Mouse (Mus musculus) intestine, embryonic 16.5 days (tissue): ENCODE data around the gene Stip1. TPM values are rescaled to one million over a fixed set of nuclear protein-coding genes. Genes with fewer than 3 reads are reported as not detected.

Experiments used
- ATAC-seq: fragments of 200-750 bp; cut with Nextera tagmentation; 2 replicates; pipeline ENCODE4 v1.8.0; 2017; ENCODE audit warnings: moderate TSS enrichment, moderate library complexity
- H3K27ac ChIP-seq: fragments of 300-500 bp; sonication (generic); 2 replicates; pipeline ENCODE4 v1.5.1; 2014; ENCODE audit warnings: mild to moderate bottlenecking, low read length
- H3K27me3 ChIP-seq: fragments of 300-500 bp; sonication (generic); replicated peaks from 2 replicates; pipeline ENCODE4 v1.6.1; 2014; ENCODE audit warnings: low read length, control low read depth, mixed read lengths; ENCODE audit not compliant: control insufficient read depth, insufficient read depth
- H3K36me3 ChIP-seq: fragments of 300-500 bp; sonication (generic); 2 replicates; pipeline ENCODE4 v1.6.1; 2014; ENCODE audit warnings: low read length, control low read depth; ENCODE audit not compliant: control insufficient read depth, insufficient read depth
- H3K4me1 ChIP-seq: fragments of 300-500 bp; sonication (generic); 2 replicates; pipeline ENCODE4 v1.6.1; 2014; ENCODE audit warnings: low read length, control low read depth, mixed read lengths; ENCODE audit not compliant: control insufficient read depth, insufficient read depth
- H3K4me2 ChIP-seq: fragments of 300-500 bp; sonication (generic); 2 replicates; pipeline ENCODE4 v1.6.1; 2014; ENCODE audit warnings: low read depth, low read length, control low read depth
- H3K4me3 ChIP-seq: fragments of 300-500 bp; sonication (generic); 2 replicates; pipeline ENCODE4 v1.5.1; 2014; ENCODE audit warnings: mild to moderate bottlenecking, low read length
- H3K9ac ChIP-seq: fragments of 300-500 bp; sonication (generic); 2 replicates; pipeline ENCODE4 v1.6.1; 2014; ENCODE audit warnings: low read depth, low read length
- H3K9me3 ChIP-seq: fragments of 300-500 bp; sonication (generic); 2 replicates; pipeline ENCODE4 v1.6.1; 2016; ENCODE audit warnings: low read length, control low read depth; ENCODE audit not compliant: control insufficient read depth
- WGBS: fragments of 180-500 bp; shearing (Covaris S2); extraction: QIAGEN DNeasy Blood & Tissue Kit; methylation state at CpG from one replicate; pipeline ENCODE4 v1.1.7; 2014; 5-methylcytosine and 5-hydroxymethylcytosine counted together
- polyA plus RNA-seq: library from polyadenylated mRNA; unstranded; fragments of >200 nt; fragmentation: Nextera tagmentation; extraction: Ambion mirVana; gene quantifications from 2 replicates; pipeline ENCODE4 v1.2.1, GENCODE M21; 2015

Gene Stip1
- polyA plus RNA-seq, 1 experiment from 2014 or later = 208 TPM

- Histone ChIP-seq H3K4me2 (no peak overlapping the region), H3K4me3 (no peak overlapping the region), H3K36me3 (peaks cover 7% of the 10 kb centered on the region), H3K27me3 (no peaks in the 10 kb centered on the region), H3K9me3 (no peaks in the 10 kb centered on the region), H3K4me1 (peaks cover 23% of the 10 kb centered on the region), H3K9ac (no peak overlapping the region), H3K27ac (peak overlapping the region; percentile 12; the same call in 1 of the 2 replicates)
- ATAC-seq = peak; percentile 64
- WGBS = 90% methylated on average over 19 of the region's 19 CpGs
Observed at GRCm38 (mm10) chr19:6999360-7000063, 40.3 kb downstream of the Stip1 start.

- Histone ChIP-seq H3K9me3 (no peaks in the 10 kb centered on the region), H3K27me3 (no peaks in the 10 kb centered on the region), H3K4me2 (no peak overlapping the region), H3K9ac (no peak overlapping the region), H3K36me3 (peaks cover 7% of the 10 kb centered on the region), H3K4me1 (peaks cover 32% of the 10 kb centered on the region), H3K4me3 (no peak overlapping the region), H3K27ac (no peak overlapping the region)
- no peak for ATAC-seq
- WGBS = 88% methylated on average over 9 of the region's 9 CpGs
Observed at GRCm38 (mm10) chr19:6997721-6998290, 42.0 kb downstream of the Stip1 start.

- H3K9ac ChIP-seq = peak within 1 kb of the TSS; percentile 85
- WGBS = under 1% methylated on average over 24 of the region's 24 CpGs
- peak within 1 kb of the TSS; percentile 73 for H3K4me3 ChIP-seq
- H3K36me3 ChIP-seq = peaks cover 7% of the 10 kb centered on the region
- ATAC-seq = peak; percentile 78
- H3K4me2 ChIP-seq = peak within 1 kb of the TSS; percentile 94
- peaks cover 33% of the 10 kb centered on the region for H3K4me1 ChIP-seq
- H3K9me3 ChIP-seq = no peaks in the 10 kb centered on the region
- H3K27me3 ChIP-seq = no peaks in the 10 kb centered on the region
- peak within 1 kb of the TSS; percentile 68 for H3K27ac ChIP-seq
Observed at GRCm38 (mm10) chr19:6996006-6996405, 43.8 kb downstream of the Stip1 start, which contains the start of the genes Nudt22 and Trpt1. Nudt22 (minus strand) TSS chr19:6996117. Trpt1 (plus strand) TSS chr19:6996131.

GRCm38 (mm10) chr19:6995255-6995991 is 44.3 kb downstream of the Stip1 start:
- no peak for ATAC-seq
- H3K4me3 ChIP-seq = peak overlapping the region; percentile 73
- H3K27ac ChIP-seq = peak overlapping the region; percentile 53; the same call in 1 of the 2 replicates
- H3K36me3 ChIP-seq = peaks cover 7% of the 10 kb centered on the region
- H3K4me2 ChIP-seq = peak overlapping the region; percentile 94
- H3K9me3 ChIP-seq = no peaks in the 10 kb centered on the region
- H3K9ac ChIP-seq = peak overlapping the region; percentile 85
- WGBS = 45% methylated on average over 21 of the region's 21 CpGs
- peaks cover 33% of the 10 kb centered on the region for H3K4me1 ChIP-seq
- H3K27me3 ChIP-seq = no peaks in the 10 kb centered on the region

- WGBS = 86% methylated on average over 8 of the region's 8 CpGs
- Histone ChIP-seq H3K27ac (no peak overlapping the region), H3K4me2 (no peak overlapping the region), H3K4me1 (peaks cover 33% of the 10 kb centered on the region), H3K36me3 (peaks cover 7% of the 10 kb centered on the region), H3K9ac (peak overlapping the region; percentile 85; the same call in 1 of the 2 replicates), H3K27me3 (no peaks in the 10 kb centered on the region), H3K4me3 (no peak overlapping the region), H3K9me3 (no peaks in the 10 kb centered on the region)
- ATAC-seq = no peak
Observed at GRCm38 (mm10) chr19:6994489-6994888, 45.3 kb downstream of the Stip1 start.

- 83% methylated on average over 8 of the region's 8 CpGs for WGBS
- no peak for ATAC-seq
- Histone ChIP-seq H3K27me3 (no peaks in the 10 kb centered on the region), H3K27ac (no peak overlapping the region), H3K4me1 (peaks cover 33% of the 10 kb centered on the region), H3K4me3 (no peak overlapping the region), H3K4me2 (no peak overlapping the region), H3K9me3 (no peaks in the 10 kb centered on the region), H3K36me3 (peaks cover 3% of the 10 kb centered on the region), H3K9ac (no peak overlapping the region)
Observed at GRCm38 (mm10) chr19:6994002-6994401, 45.8 kb downstream of the Stip1 start.

GRCm38 (mm10) chr19:6993011-6993770 is 46.6 kb downstream of the Stip1 start:
- Histone ChIP-seq H3K9me3 (no peaks in the 10 kb centered on the region), H3K4me1 (peaks cover 37% of the 10 kb centered on the region), H3K27me3 (no peaks in the 10 kb centered on the region), H3K9ac (peak overlapping the region; percentile 66), H3K36me3 (no peaks in the 10 kb centered on the region; the same call in 1 of the 2 replicates), H3K4me3 (peak overlapping the region; percentile 71), H3K27ac (peak overlapping the region; percentile 67), H3K4me2 (peak overlapping the region; percentile 83)
- peak; percentile 2 for ATAC-seq
- WGBS = 61% methylated on average over 14 of the region's 14 CpGs

GRCm38 (mm10) chr19:6992011-6992858 is 47.5 kb downstream of the Stip1 start, which contains the start of gene Dnajc4:
Dnajc4 (minus strand) TSS chr19:6992572.
- Histone ChIP-seq H3K36me3 (no peaks in the 10 kb centered on the region), H3K9me3 (no peaks in the 10 kb centered on the region), H3K27ac (peak within 1 kb of the TSS; percentile 67), H3K9ac (peak within 1 kb of the TSS; percentile 80), H3K4me2 (peak within 1 kb of the TSS; percentile 83), H3K27me3 (no peaks in the 10 kb centered on the region), H3K4me1 (peaks cover 38% of the 10 kb centered on the region), H3K4me3 (peak within 1 kb of the TSS; percentile 71)
- WGBS = 1% methylated on average over 37 of the region's 37 CpGs
- peak; percentile 91 for ATAC-seq
